Mouse (Mus musculus) ES-Bruce4 (cell line): ENCODE measurements around the gene Ambra1. TPM values are rescaled to one million over a fixed set of nuclear protein-coding genes. Genes with fewer than 3 reads are reported as not detected.

Experiments
- H3K27ac ChIP-seq: 2 replicates; pipeline ENCODE4 v1.5.1; 2012; ENCODE audit warnings: low read length, inconsistent platforms; ENCODE audit not compliant: insufficient read depth
- H3K27me3 ChIP-seq: 2 replicates; pipeline ENCODE4 v1.6.1; 2012; ENCODE audit warnings: mild to moderate bottlenecking, low read length, inconsistent platforms; ENCODE audit not compliant: control insufficient read depth, poor library complexity, insufficient read depth, severe bottlenecking
- H3K36me3 ChIP-seq: 2 replicates; pipeline ENCODE4 v1.6.1; 2012; ENCODE audit warnings: inconsistent platforms, mild to moderate bottlenecking, low read length, moderate library complexity; ENCODE audit not compliant: control insufficient read depth, poor library complexity, insufficient read depth, severe bottlenecking
- H3K4me1 ChIP-seq: one replicate; pipeline ENCODE4 v1.8.1; 2011; ENCODE audit warnings: low read length; ENCODE audit not compliant: control insufficient read depth, insufficient read depth
- H3K4me3 ChIP-seq: 2 replicates; pipeline ENCODE4 v1.5.1; 2011; ENCODE audit warnings: low read depth, mild to moderate bottlenecking, low read length
- H3K9ac ChIP-seq: 2 replicates; pipeline ENCODE4 v1.6.1; 2012; ENCODE audit warnings: low read depth, mild to moderate bottlenecking, inconsistent platforms; ENCODE audit not compliant: poor library complexity, severe bottlenecking
- H3K9me3 ChIP-seq: replicated peaks from 2 replicates; pipeline ENCODE4 v1.6.1; 2012; ENCODE audit warnings: mild to moderate bottlenecking, low read length, inconsistent platforms; ENCODE audit not compliant: control insufficient read depth, poor library complexity, insufficient read depth, severe bottlenecking
- CTCF ChIP-seq: IDR thresholded peaks from one replicate; pipeline ENCODE4 v1.8.1; 2011; ENCODE audit warnings: low read depth, low read length
- EP300 ChIP-seq: IDR thresholded peaks from 2 replicates; pipeline ENCODE4 v1.6.1; 2011; ENCODE audit warnings: low read depth, low read length; ENCODE audit not compliant: insufficient read depth
- POLR2A ChIP-seq: IDR thresholded peaks from one replicate; pipeline ENCODE4 v1.8.1; 2011; ENCODE audit warnings: low read length; ENCODE audit not compliant: insufficient read depth
- polyA plus RNA-seq: library from polyadenylated mRNA; stranded (reverse); fragments of >200 nt; gene quantifications from 2 replicates; pipeline ENCODE4 v1.2.4, GENCODE M21; 2011; ENCODE audit warnings: low read depth; ENCODE audit not compliant: missing spikeins, insufficient read depth, insufficient read length

Ambra1 gene
- polyA plus RNA-seq, 1 experiment: 43.1 TPM

DNA sequence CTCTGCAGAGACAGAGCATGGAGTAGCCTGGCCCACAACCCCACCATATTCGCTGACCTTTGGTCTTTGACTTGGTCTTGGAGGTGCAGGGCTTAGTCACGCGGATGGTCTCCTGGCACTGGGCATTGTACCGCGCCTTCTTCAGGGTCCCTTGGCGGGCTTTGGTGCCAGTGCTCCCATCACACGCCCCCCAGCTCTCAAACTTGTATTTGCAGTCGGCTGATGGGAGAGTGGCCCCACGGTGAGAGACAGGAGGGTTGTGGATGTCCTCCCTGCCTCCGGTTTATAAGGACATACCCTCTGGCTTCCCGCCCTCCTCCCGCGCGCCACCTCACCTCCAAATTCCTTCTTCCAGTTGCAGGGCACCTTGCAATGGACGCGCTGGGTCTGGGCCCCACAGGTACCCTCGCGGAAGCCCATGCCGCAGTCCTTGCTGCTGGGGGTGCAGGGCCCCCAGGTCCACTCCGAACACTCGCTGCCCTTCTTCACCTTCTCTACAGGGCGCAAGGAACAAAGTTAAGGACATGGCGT lies 200.9 kb downstream of the Ambra1 start:
- Histone ChIP-seq H3K27ac (peak overlapping the region; percentile 50), H3K27me3 (no peaks in the 10 kb centered on the region), H3K4me3 (peak overlapping the region; percentile 86), H3K9me3 (no peaks in the 10 kb centered on the region), H3K36me3 (0 out of 2 replicates have a peak, but pooled peaks cover 3% of the 10 kb centered on the region), H3K9ac (peak overlapping the region; percentile 46), H3K4me1 (peaks cover 10% of the 10 kb centered on the region)
- TF ChIP-seq POLR2A: no peak
- no peak for TF ChIP-seq CTCF
- TF ChIP-seq EP300: no peak

DNA sequence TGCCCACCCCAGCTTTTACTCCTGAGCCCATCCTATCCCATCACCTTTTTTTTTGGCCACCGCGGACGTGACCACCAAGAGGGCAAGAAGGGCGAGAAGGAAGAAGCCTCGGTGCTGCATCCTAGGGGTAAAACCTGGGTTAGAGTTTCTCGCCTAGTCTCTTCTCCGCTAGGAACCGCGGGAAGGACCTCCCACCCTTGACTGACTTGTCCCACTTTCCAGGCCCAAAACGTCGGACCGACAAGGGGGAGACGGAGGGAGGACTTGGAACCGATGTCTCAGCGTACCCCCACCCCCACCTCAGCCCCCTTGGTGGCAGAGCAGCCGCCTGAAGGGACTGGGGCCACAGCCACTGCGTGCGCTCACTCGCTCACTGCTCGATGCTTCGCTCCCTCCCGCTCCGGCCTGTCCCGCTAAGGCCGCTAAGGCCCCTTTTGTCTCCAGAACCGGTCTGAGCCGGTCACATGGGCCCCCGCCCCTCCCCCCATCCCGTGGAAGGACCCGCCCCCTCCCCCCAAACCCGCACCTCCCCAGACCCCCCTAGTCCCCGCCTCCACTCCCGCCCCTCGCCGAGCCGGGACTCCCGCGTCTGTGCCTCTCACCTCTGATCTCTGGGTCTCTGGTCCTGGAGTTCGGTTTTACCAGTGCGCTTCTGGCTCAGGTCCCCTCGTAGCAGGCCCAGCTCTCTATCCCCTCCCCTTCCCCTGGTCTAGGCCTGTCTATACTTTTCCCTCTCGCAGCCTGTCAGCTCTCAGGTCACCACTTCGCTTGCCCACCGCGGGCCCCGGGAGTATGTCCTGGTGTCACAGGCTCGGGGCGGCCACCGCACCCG lies 201.6 kb downstream of the Ambra1 start:
- Histone ChIP-seq H3K27me3 (no peaks in the 10 kb centered on the region), H3K27ac (peak overlapping the region; percentile 75), H3K36me3 (0 out of 2 replicates have a peak, but pooled peaks cover 3% of the 10 kb centered on the region), H3K4me1 (peaks cover 10% of the 10 kb centered on the region), H3K9ac (peak overlapping the region; percentile 46), H3K4me3 (peak overlapping the region; percentile 86), H3K9me3 (no peaks in the 10 kb centered on the region)
- no peak for TF ChIP-seq POLR2A
- no peak for TF ChIP-seq CTCF
- peak; percentile 84 for TF ChIP-seq EP300

DNA sequence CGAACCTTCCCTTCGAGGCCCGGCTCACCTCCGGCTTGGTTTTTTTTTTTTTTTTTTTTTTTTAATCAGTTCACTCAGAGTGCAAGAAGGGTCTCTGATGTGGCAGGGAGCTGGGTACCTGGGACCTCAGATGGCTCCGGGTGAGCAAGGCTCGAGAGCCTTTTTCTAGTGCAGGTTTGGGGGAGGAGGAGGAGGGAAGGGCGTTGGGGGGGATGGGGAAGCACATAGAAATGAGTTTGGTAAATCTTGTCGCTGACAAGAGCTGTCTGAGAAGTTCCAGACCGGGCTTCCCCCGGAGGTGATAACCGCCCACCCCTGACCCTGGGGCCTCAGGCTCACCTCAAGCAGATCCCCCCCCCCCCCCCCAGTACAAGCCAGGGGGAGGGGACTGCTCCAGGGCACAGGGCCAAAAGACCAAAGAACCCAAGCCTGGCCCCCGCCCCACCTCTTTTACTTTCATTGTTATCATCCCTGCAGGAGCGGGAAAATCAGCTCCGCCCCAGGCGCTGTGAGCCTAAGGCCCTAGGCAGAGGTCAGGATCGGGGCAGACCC lies 202.3 kb downstream of the Ambra1 start, which contains the start of gene Mdk:
Mdk (minus strand) TSS at position 138 of the 552 bp plus-strand sequence.
- H3K9me3 ChIP-seq: no peaks in the 10 kb centered on the region
- no peaks in the 10 kb centered on the region for H3K27me3 ChIP-seq
- peak within 1 kb of the TSS; percentile 75 for H3K27ac ChIP-seq
- peak within 1 kb of the TSS; percentile 86 for H3K4me3 ChIP-seq
- TF ChIP-seq CTCF: no peak
- no peak for TF ChIP-seq POLR2A
- peak; percentile 86 for TF ChIP-seq EP300
- H3K9ac ChIP-seq: peak within 1 kb of the TSS; percentile 46
- 0 out of 2 replicates have a peak, but pooled peaks cover 3% of the 10 kb centered on the region for H3K36me3 ChIP-seq
- H3K4me1 ChIP-seq: peaks cover 10% of the 10 kb centered on the region

DNA sequence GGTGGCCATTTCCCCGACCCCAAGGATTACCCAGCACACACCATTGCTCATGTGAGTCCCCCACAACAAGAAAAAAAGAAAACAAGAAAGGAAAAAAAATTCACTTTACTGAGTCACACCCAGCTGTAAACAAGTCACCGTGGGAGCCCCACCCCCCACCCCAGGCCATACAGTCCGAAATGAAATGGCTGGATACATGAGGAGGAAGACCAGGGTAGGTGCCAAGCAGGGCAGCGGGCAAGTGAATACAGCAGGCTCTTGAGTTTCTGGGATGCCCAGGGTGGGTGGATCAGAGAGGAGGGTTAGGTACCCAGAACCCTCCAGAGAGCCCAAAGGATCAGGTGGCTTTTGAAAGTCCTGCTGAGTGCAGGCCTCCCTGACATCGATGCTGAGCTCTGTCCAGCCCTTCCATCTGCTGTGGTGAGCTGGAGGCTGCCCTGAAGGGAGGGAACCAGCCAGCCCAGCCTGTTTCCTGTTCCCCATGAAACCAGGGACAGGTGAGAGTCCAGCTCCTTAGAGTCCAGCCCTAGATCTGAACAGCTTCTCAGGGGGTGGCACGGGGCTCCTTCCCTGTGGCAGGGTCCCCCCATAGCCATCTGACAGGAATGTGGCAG lies 202.9 kb downstream of the Ambra1 start:
- no peaks in the 10 kb centered on the region for H3K9me3 ChIP-seq
- H3K4me1 ChIP-seq: peaks cover 10% of the 10 kb centered on the region
- H3K27ac ChIP-seq: peak overlapping the region; percentile 59
- peak overlapping the region; percentile 7; the same call in 1 of the 2 replicates for H3K4me3 ChIP-seq
- H3K36me3 ChIP-seq: 0 out of 2 replicates have a peak, but pooled peaks cover 3% of the 10 kb centered on the region
- H3K9ac ChIP-seq: no peak overlapping the region
- TF ChIP-seq POLR2A: no peak
- no peak for TF ChIP-seq EP300
- no peak for TF ChIP-seq CTCF
- H3K27me3 ChIP-seq: no peaks in the 10 kb centered on the region

DNA sequence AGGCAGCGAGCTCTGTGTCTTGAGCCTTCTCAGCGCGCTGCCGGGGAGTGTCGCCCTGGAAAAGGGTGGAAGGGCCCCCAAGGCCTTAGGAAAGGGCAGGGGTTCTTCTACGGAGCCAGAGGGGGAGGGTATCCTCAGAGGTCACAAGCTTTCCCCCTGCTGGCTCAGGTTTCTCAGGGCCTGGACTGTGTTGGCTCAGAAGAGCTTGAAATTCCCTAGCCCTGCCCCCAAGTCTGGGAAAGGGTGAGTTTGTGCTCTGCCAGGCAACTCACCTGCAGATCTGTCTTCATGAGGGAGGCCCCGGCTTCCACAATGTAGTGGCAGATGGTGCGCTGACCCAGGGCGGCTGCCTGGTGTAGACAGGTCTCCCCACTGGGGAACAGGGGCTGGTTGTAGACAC lies 203.5 kb downstream of the Ambra1 start:
- Histone ChIP-seq H3K9ac (no peak overlapping the region), H3K4me1 (peaks cover 10% of the 10 kb centered on the region), H3K36me3 (0 out of 2 replicates have a peak, but pooled peaks cover 3% of the 10 kb centered on the region), H3K4me3 (0 out of 2 replicates have a peak overlapping the region, but pooled peaks have one; percentile 7), H3K27me3 (no peaks in the 10 kb centered on the region), H3K27ac (peak overlapping the region; percentile 59), H3K9me3 (no peaks in the 10 kb centered on the region)
- no peak for TF ChIP-seq POLR2A
- peak; percentile 39; the same call in 1 of the 2 replicates for TF ChIP-seq EP300
